Mouse (Mus musculus) Patski (cell line): ENCODE results near the gene Epyc. TPM values are rescaled to one million over a fixed set of nuclear protein-coding genes. Genes with fewer than 3 reads are reported as not detected.

ENCODE experiments used
- ATAC-seq: fragments of 100-300 bp; one replicate; pipeline ENCODE4 v1.8.0; 2021
- CTCF ChIA-PET: fragments of 350-600 bp; sonication (Branson Sonifier 250); formaldehyde crosslinking; loops from one replicate; lab custom pipeline; 2022; ENCODE audit warnings: inconsistent platforms; lab: Charles Lee
- POLR2A ChIA-PET: fragments of 350-600 bp; sonication (Branson Sonifier 250); formaldehyde crosslinking; loops from one replicate; lab custom pipeline; 2022; ENCODE audit warnings: antibody characterized with exemption, inconsistent platforms; lab: Charles Lee
- DNase-seq: peaks from one replicate; pipeline ENCODE4 v3.0.0-alpha.2; 2011; ENCODE audit warnings: low read depth, low spot score
- H3K27me3 ChIP-seq: fragments of 371-371 bp; one replicate; pipeline ENCODE4 v1.5.1; 2021
- CTCF ChIP-seq: fragments of 100-300 bp; IDR thresholded peaks from one replicate; pipeline ENCODE4 v1.5.1; 2021
- in situ Hi-C: fragments of 300-500 bp; cut with MboI; formaldehyde crosslinking; loops from 3 replicates; pipeline ENCODE4 v1.11.1; 2018; ENCODE audit warnings: low pct_unique_long_range_greater_than_20kb, mixed read lengths
- polyA plus RNA-seq: library from polyadenylated mRNA; unstranded; gene quantifications from one replicate; pipeline ENCODE4 v1.2.3, GENCODE M21; 2021

The Epyc gene
- not detected for polyA plus RNA-seq

DNA sequence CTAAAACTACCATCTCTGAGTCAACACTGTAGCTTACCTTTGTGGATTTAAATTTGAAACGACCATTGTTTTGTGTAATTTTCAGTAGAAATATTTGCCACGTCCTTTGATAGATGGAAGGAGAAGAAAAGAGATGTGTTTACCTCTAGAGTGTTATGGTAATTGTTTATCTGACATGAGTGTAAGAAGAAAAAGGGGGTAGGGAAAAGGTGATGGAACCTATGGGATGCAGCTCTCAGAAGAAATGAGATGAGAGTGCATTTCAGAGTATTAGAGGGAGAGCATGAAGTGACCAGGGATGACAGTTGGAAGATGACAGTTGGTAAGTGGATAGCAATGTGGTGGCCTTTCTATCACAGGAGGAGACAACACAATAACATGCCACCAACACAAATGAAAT, at the start of gene Epyc:
Gene Epyc, plus strand, starts transcription at position 301 of the 400 bp plus-strand sequence.
- ATAC-seq (no peak), DNase-seq (no peak)
- in situ Hi-C loops: no loop called here
- POLR2A ChIA-PET: no interaction called here
- TF ChIP-seq CTCF: no peak
- CTCF ChIA-PET: no interaction called here
- peaks cover 23% of the 10 kb centered on the region for H3K27me3 ChIP-seq

GRCm38 (mm10) chr10:97595680-97596079, 48.2 kb upstream of the Epyc start:
- in situ Hi-C loops: no loop called here
- DNase-seq (no peak), ATAC-seq (no peak)
- POLR2A ChIA-PET: no interaction called here
- peaks cover 10% of the 10 kb centered on the region for H3K27me3 ChIP-seq
- CTCF ChIA-PET: interaction anchor here (1.2 kb wide), 1 partner anchor 13 kb away, joined by 4 read pairs; no protein-coding TSS in a partner anchor
- no peak for TF ChIP-seq CTCF

GRCm38 (mm10) chr10:97601744-97602143, 42.1 kb upstream of the Epyc start:
- DNase-seq: no peak
- CTCF ChIA-PET: no interaction called here
- peaks cover 12% of the 10 kb centered on the region for H3K27me3 ChIP-seq
- no peak for TF ChIP-seq CTCF
- in situ Hi-C loops: no loop called here
- no peak for ATAC-seq
- POLR2A ChIA-PET: no interaction called here

- DNase-seq: no peak
- ChIA-PET POLR2A (no interaction called here), CTCF (interaction anchor here (1.0 kb wide), 1 partner anchor 227 kb away, joined by 3 read pairs; no protein-coding TSS in a partner anchor)
- in situ Hi-C loops: no loop called here
- no peak for TF ChIP-seq CTCF
- no peak for ATAC-seq
- H3K27me3 ChIP-seq: peaks cover 15% of the 10 kb centered on the region
Measured at GRCm38 (mm10) chr10:97603256-97603655, 40.6 kb upstream of the Epyc start.

DNA sequence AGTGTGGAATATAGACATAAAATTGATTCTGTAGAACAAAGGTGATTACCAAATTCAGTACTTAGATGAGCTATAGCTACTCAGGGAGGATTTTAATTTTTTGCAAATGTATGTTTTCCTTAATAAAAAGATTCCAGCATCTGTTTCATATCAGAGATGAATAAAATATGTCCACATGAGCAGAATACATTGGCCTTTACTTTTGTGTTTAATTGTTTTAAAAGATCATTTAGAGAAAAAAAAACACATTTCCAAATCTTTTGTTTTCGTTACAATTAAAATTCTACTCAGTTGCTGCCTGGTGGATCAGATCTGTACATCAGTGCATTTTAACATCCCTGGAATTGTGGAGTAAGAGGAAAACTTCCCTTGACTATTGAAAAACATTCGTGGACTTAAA, 37.3 kb upstream of the Epyc start, which contains the start of gene Kera:
Gene Kera, plus strand, starts transcription at position 301 of the 400 bp plus-strand sequence.
- H3K27me3 ChIP-seq: peaks cover 15% of the 10 kb centered on the region
- CTCF ChIA-PET: no interaction called here
- TF ChIP-seq CTCF: no peak
- DNase-seq (no peak), ATAC-seq (no peak)
- in situ Hi-C loops: no loop called here
- POLR2A ChIA-PET: no interaction called here

GRCm38 (mm10) chr10:97622328-97622727, 21.5 kb upstream of the Epyc start:
- CTCF ChIA-PET: no interaction called here
- POLR2A ChIA-PET: no interaction called here
- DNase-seq (no peak), ATAC-seq (no peak)
- no peak for TF ChIP-seq CTCF
- in situ Hi-C loops: no loop called here
- H3K27me3 ChIP-seq: peaks cover 6% of the 10 kb centered on the region

- no peak for TF ChIP-seq CTCF
- ATAC-seq: no peak
- ChIA-PET POLR2A (no interaction called here), CTCF (interaction anchor here (1.0 to 1.5 kb wide), 2 partner anchors 13 to 15 kb away, joined by 4 to 5 read pairs; no protein-coding TSS in a partner anchor)
- peaks cover 8% of the 10 kb centered on the region for H3K27me3 ChIP-seq
- in situ Hi-C loops: no loop called here
- DNase-seq: no peak
Measured at GRCm38 (mm10) chr10:97624381-97624780, 19.5 kb upstream of the Epyc start.

DNA sequence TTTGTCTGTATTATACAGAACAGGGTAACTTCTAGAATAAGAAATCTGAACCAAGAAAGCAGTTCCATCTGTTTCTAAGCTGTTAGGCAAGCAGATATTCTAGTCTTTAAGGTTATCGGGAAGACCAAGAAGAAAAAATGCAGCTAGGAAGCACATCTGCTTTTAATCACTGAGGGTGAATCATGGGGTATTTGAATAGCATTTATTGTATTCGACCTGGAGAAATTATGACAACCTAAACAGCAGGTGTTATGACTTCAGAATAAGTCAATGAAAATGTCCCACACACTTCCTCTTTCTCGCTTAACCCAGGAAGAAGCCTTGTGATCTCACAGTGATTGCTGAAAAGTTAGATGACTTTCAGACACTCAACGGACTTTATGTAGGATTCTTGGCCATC, 18.8 kb upstream of the Epyc start:
- H3K27me3 ChIP-seq: peaks cover 8% of the 10 kb centered on the region
- CTCF ChIA-PET: no interaction called here
- POLR2A ChIA-PET: no interaction called here
- DNase-seq (no peak), ATAC-seq (no peak)
- in situ Hi-C loops: no loop called here
- no peak for TF ChIP-seq CTCF

DNA sequence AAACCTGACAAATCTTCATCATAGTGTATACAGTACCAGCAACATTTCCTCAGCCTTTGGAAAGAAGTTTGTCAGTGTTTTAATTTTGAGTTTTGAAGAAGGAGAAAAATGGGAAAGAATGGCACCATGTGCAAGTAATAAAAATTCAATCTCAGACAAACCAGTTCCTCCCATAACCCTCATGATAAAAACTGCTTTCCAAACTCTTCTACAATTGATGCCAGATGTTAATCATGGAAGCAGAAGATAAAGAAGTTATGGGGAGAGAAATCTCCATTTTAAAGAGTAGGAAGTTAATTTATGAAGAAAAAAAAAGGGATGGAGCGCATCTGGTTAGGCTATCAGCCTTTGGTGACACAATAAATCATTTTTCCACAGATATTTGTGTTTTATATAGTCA, 17.3 kb upstream of the Epyc start:
- CTCF ChIA-PET: no interaction called here
- no peak for TF ChIP-seq CTCF
- ATAC-seq (no peak), DNase-seq (no peak)
- POLR2A ChIA-PET: interaction anchor here (0.6 kb wide), 1 partner anchor 208 kb away, joined by 3 read pairs; no protein-coding TSS in a partner anchor
- in situ Hi-C loops: no loop called here
- peaks cover 16% of the 10 kb centered on the region for H3K27me3 ChIP-seq

GRCm38 (mm10) chr10:97631061-97631460, 12.8 kb upstream of the Epyc start:
- ChIA-PET CTCF (no interaction called here), POLR2A (no interaction called here)
- TF ChIP-seq CTCF: no peak
- H3K27me3 ChIP-seq: peaks cover 11% of the 10 kb centered on the region
- DNase-seq (no peak), ATAC-seq (no peak)
- in situ Hi-C loops: no loop called here

GRCm38 (mm10) chr10:97641926-97642325, 1.9 kb upstream of the Epyc start:
- peaks cover 15% of the 10 kb centered on the region for H3K27me3 ChIP-seq
- ChIA-PET CTCF (no interaction called here), POLR2A (no interaction called here)
- DNase-seq (no peak), ATAC-seq (no peak)
- in situ Hi-C loops: no loop called here
- no peak for TF ChIP-seq CTCF

DNA sequence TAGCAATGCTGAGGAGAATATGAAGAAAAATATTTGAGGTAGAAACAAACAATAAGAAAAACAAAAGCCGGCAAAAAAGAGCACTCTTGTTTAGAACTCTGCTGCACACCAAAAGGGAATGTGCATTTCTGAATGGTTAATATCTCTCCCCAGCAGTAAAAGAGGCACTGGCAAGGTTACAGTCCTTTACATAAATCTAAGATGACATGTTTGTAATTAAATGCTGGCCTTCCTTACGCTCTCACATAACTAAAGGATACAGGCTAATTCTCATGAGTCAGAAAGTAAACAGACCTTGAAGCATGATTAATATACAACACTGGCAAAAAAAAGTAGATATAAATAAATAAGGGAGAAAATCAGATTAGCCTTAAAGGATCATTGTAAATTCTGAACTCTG, 6.5 kb downstream of the Epyc start:
- in situ Hi-C loops: no loop called here
- DNase-seq: no peak
- H3K27me3 ChIP-seq: peaks cover 23% of the 10 kb centered on the region
- ATAC-seq: no peak
- no peak for TF ChIP-seq CTCF
- ChIA-PET CTCF (interaction anchor here (0.9 to 1.3 kb wide), 2 partner anchors 15 to 20 kb away, joined by 3 read pairs; no protein-coding TSS in a partner anchor), POLR2A (no interaction called here)
